Mouse (Mus musculus) adrenal gland, adult 2 months (tissue): ENCODE results near the gene Gm11634. TPM values are rescaled to one million over a fixed set of nuclear protein-coding genes. Genes with fewer than 3 reads are reported as not detected.
A peak's percentile ranks its signal among the peaks of the same experiment; 100 is the strongest.
"Not testable (repeated sequence)": the region's sequence is repeated elsewhere in the genome, so short reads cannot be mapped to it uniquely, and the experiment has no call there.

Source experiments
- DNase-seq: peaks from one replicate; pipeline ENCODE4 v3.0.0; 2021
- long read RNA-seq: library from polyadenylated mRNA; stranded (forward); transcript quantifications from one replicate; pipeline ENCODE4 v2.0.0, GENCODE M21; 2021
- polyA plus RNA-seq: library from polyadenylated mRNA; depleted of rRNA; stranded (reverse); fragments of >200 nt; gene quantifications from 2 replicates; pipeline ENCODE4 v1.2.3, GENCODE M21; 2012; rRNA removed
- total RNA-seq, 2 experiments: library from RNA; stranded (reverse); gene quantifications; 2 replicates each; pipeline ENCODE4 v1.2.3; 2021

The Gm11634 gene
- total RNA-seq = not detected
- not detected in 2 replicates for polyA plus RNA-seq
- long read RNA-seq = 0 reads

- DNase-seq = no peak
Observed at GRCm38 (mm10) chr11:101599156-101599555, at the start of gene Gm11634. Gene Gm11634 (minus strand): TSS chr11:101599256.

- not testable (repeated sequence) for DNase-seq
Observed at GRCm38 (mm10) chr11:101647093-101647492, 48.0 kb upstream of the Gm11634 start.

GRCm38 (mm10) chr11:101646283-101646794 is 47.3 kb upstream of the Gm11634 start:
- not testable (repeated sequence) for DNase-seq

GRCm38 (mm10) chr11:101645411-101646282 is 46.6 kb upstream of the Gm11634 start:
- DNase-seq = peak; percentile 74

- DNase-seq = not testable (repeated sequence)
Observed at GRCm38 (mm10) chr11:101645043-101645410, 46.0 kb upstream of the Gm11634 start.

GRCm38 (mm10) chr11:101644591-101644990 is 45.5 kb upstream of the Gm11634 start:
- DNase-seq = no peak

GRCm38 (mm10) chr11:101642931-101643330 is 43.9 kb upstream of the Gm11634 start:
- no peak for DNase-seq

GRCm38 (mm10) chr11:101641710-101642642 is 42.9 kb upstream of the Gm11634 start:
- peak; percentile 43 for DNase-seq

GRCm38 (mm10) chr11:101640857-101641709 is 42.0 kb upstream of the Gm11634 start:
- DNase-seq = peak; percentile 84

GRCm38 (mm10) chr11:101639761-101640160 is 40.7 kb upstream of the Gm11634 start:
- no peak for DNase-seq

GRCm38 (mm10) chr11:101635660-101636059 is 36.6 kb upstream of the Gm11634 start:
- DNase-seq = no peak

- DNase-seq = not testable (repeated sequence)
Observed at GRCm38 (mm10) chr11:101628733-101629417, 29.8 kb upstream of the Gm11634 start.

- peak; percentile 91 for DNase-seq
Observed at GRCm38 (mm10) chr11:101627857-101628559, 29.0 kb upstream of the Gm11634 start.

- DNase-seq = peak; percentile 88
Observed at GRCm38 (mm10) chr11:101626995-101627856, 28.2 kb upstream of the Gm11634 start, which contains the start of gene Rdm1. Gene Rdm1 (plus strand): TSS chr11:101627195.

- DNase-seq = no peak
Observed at GRCm38 (mm10) chr11:101626649-101626994, 27.6 kb upstream of the Gm11634 start.

- not testable (repeated sequence) for DNase-seq
Observed at GRCm38 (mm10) chr11:101620022-101620655, 21.1 kb upstream of the Gm11634 start.

- DNase-seq = peak; percentile 71
Observed at GRCm38 (mm10) chr11:101618596-101618995, 19.5 kb upstream of the Gm11634 start.

GRCm38 (mm10) chr11:101617849-101618248 is 18.8 kb upstream of the Gm11634 start:
- DNase-seq = peak; percentile 51
